Mouse (Mus musculus) G1E (cell line): ENCODE measurements around the gene Psd4. TPM values are rescaled to one million over a fixed set of nuclear protein-coding genes. Genes with fewer than 3 reads are reported as not detected.

ENCODE experiments used
- ATAC-seq: 2 replicates; pipeline ENCODE4 v1.8.0; 2016; ENCODE audit warnings: mild to moderate bottlenecking; ENCODE audit not compliant: insufficient number of reproducible peaks, poor library complexity, low FRiP score, severe bottlenecking; ENCODE audit errors: extremely low read depth
- DNase-seq: peaks from one replicate; pipeline ENCODE4 v3.0.0; 2012; ENCODE audit warnings: low spot score
- H3K27me3 ChIP-seq: 2 replicates; pipeline ENCODE4 v1.6.1; 2012; ENCODE audit warnings: mild to moderate bottlenecking, low read length, inconsistent platforms; ENCODE audit not compliant: insufficient read depth
- H3K36me3 ChIP-seq: replicated peaks from 2 replicates; pipeline ENCODE3; 2012; ENCODE audit warnings: mild to moderate bottlenecking, inconsistent platforms
- H3K4me1 ChIP-seq: 2 replicates; pipeline ENCODE4 v1.6.1; 2012; ENCODE audit warnings: low read depth, low read length, inconsistent platforms, mixed read lengths; ENCODE audit not compliant: insufficient read depth
- H3K4me3 ChIP-seq: 2 replicates; pipeline ENCODE4 v1.5.1; 2012; ENCODE audit warnings: low read depth, mild to moderate bottlenecking, inconsistent platforms, low read length, moderate library complexity, mixed read lengths
- H3K9me3 ChIP-seq: replicated peaks from 2 replicates; pipeline ENCODE4 v1.6.1; 2012; ENCODE audit warnings: inconsistent platforms
- CTCF ChIP-seq: IDR thresholded peaks from 2 replicates; pipeline ENCODE4 v1.5.1; 2012; ENCODE audit warnings: low read depth, low read length, inconsistent platforms, mixed read lengths
- GATA1 ChIP-seq: IDR thresholded peaks from 2 replicates; pipeline ENCODE4 v1.6.1; 2012; ENCODE audit warnings: borderline replicate concordance, low read length, inconsistent platforms, mixed read lengths
- GATA2 ChIP-seq: IDR thresholded peaks from 2 replicates; pipeline ENCODE4 v1.6.1; 2012; ENCODE audit warnings: low read depth, low read length, inconsistent platforms, borderline replicate concordance
- POLR2AphosphoS5 ChIP-seq: IDR thresholded peaks from 2 replicates; pipeline ENCODE4 v1.6.1; 2012; ENCODE audit warnings: low read depth, low read length, inconsistent platforms; ENCODE audit not compliant: insufficient replicate concordance
- TAL1 ChIP-seq: conservative IDR thresholded peaks from 2 replicates; pipeline ENCODE4 v1.6.1; 2012; ENCODE audit warnings: low read depth, low read length, inconsistent platforms, mixed read lengths
- polyA plus RNA-seq: library from polyadenylated mRNA; stranded (reverse); fragments of >175 nt; gene quantifications from 2 replicates; pipeline ENCODE4 v1.2.3, GENCODE M21; 2012
- total RNA-seq, 2 experiments: library from RNA; stranded (forward) in 1 of 2; stranded (reverse) in 1 of 2; fragments of 200-1000 nt in 1 of 2; fragments of >200 nt in 1 of 2; fragmentation: Nextera tagmentation in 1 of 2; gene quantifications; 2 replicates each; pipeline ENCODE4 v1.2.3; 2014 to 2017

Psd4 gene
- total RNA-seq (2014; fragmentation: Nextera tagmentation) (0.38 TPM in 1 of 2 replicates, not detected in the other), total RNA-seq (2017) (0.11 and 0.41 TPM in 2 replicates), polyA plus RNA-seq (0.06 and 0.11 TPM in 2 replicates)

DNA sequence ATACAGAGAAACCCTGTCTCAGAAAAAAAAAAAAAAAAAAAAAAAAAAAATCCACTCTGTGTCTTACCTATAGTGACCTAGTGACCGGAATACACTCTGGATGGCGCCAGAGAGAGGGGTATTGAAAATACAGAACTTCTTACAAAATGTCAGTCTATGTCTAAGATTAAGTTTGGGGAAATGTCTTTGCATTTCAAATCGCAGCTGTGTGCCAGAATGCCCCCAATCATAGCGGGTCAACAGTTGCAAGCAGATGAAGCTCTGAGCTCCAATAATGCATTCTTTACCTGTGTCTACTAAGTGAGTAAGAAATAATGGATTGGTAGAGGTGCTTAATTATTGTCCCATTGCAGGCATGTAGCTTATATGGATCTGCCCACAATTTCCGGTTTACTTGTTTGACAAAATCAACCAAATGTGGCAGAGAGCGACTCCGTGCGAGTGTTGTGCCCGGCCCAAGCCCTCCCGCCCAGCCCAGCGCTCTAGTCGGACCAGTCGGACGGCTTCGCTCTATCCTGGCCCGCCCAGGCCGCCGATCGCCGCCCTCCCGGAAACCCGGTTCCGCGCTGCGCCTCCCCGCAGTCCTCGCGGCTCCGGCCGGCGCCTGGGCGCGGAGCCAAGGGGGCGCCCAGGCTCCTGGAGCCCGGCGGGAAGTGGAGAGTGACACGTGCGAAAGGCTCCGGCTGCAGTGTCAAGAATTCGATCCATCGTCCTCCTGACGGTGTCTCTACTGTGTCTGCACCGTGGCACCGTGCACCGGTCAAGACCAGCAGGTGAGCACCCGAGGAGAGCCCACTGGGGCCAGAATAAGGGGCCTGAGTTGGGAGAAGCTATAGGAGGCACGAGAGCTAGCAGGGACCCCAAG, at the start of gene Psd4:
TSS of gene Psd4 (plus strand) at position 551 of the 865 bp plus-strand sequence.
- TF ChIP-seq GATA2 (no peak), POLR2AphosphoS5 (no peak), TAL1 (no peak), GATA1 (no peak), CTCF (no peak)
- no peak for DNase-seq
- Histone ChIP-seq H3K4me1 (no peaks in the 10 kb centered on the region), H3K36me3 (no peaks in the 10 kb centered on the region), H3K9me3 (no peaks in the 10 kb centered on the region), H3K4me3 (no peak within 1 kb of the TSS), H3K27me3 (no peaks in the 10 kb centered on the region)
- ATAC-seq: no peak

DNA sequence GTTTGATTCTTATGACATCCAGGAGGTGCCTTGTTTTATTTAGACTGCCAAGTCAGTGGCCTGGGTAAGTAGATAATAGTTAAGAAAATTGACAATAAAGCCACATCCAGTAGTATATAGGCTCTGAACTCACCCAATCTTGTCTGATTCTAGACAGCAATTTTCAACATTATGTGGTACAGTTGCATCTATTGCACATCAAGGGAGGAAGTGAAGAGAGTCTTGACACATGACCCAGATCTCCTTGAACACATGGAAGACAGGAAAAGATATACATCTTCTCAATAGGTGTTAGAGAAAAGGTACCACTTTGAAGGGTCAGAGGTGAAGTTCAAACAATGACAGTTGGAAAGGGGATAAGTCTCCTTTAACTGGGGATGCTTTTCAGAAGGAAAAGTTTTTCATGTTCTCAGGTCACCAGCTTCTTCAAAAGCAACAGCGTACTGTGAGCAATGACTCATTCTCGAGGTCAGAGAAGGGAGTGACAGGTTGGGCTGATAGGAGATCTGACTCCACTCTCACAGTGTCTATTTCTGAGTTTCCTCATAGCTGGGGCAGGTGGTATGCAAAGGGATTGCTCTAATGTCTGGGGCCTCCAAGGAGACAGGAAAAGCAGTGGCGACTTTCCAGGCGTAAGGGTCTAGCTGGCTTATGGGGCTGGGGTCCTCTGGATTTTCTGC, 49.3 kb upstream of the Psd4 start:
- H3K27me3 ChIP-seq: no peaks in the 10 kb centered on the region
- no peaks in the 10 kb centered on the region for H3K4me1 ChIP-seq
- no peak overlapping the region for H3K4me3 ChIP-seq
- no peak for TF ChIP-seq TAL1
- no peak for TF ChIP-seq POLR2AphosphoS5
- no peak for TF ChIP-seq GATA2
- no peak for TF ChIP-seq CTCF
- TF ChIP-seq GATA1: no peak
- ATAC-seq (no peak), DNase-seq (no peak)
- H3K36me3 ChIP-seq: no peaks in the 10 kb centered on the region
- no peaks in the 10 kb centered on the region for H3K9me3 ChIP-seq

DNA sequence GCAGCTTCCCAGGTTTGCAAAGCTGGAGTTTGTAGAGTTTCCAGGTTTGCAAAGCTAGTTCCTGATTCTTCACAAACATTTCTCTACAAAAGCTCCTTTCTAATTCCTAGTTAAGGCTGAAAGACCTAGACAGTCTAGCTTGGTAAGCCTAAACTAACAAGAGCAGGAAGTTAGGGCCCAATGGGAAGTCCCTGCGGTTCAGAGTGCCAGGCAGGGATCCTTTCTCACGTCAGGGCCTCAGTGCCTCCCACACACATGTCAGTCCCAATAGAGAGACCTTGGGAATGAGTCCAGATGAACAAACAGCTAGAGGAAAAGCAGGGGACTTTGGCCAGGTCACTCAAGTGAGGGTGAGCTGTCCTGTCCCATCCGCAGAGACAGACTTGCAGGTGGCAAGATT, 32.0 kb upstream of the Psd4 start:
- H3K4me1 ChIP-seq: no peaks in the 10 kb centered on the region
- ATAC-seq: no peak
- no peak overlapping the region for H3K4me3 ChIP-seq
- no peaks in the 10 kb centered on the region for H3K27me3 ChIP-seq
- no peaks in the 10 kb centered on the region for H3K9me3 ChIP-seq
- no peak for DNase-seq
- TF ChIP-seq CTCF (no peak), GATA2 (no peak), TAL1 (no peak), POLR2AphosphoS5 (no peak), GATA1 (no peak)
- H3K36me3 ChIP-seq: no peaks in the 10 kb centered on the region

DNA sequence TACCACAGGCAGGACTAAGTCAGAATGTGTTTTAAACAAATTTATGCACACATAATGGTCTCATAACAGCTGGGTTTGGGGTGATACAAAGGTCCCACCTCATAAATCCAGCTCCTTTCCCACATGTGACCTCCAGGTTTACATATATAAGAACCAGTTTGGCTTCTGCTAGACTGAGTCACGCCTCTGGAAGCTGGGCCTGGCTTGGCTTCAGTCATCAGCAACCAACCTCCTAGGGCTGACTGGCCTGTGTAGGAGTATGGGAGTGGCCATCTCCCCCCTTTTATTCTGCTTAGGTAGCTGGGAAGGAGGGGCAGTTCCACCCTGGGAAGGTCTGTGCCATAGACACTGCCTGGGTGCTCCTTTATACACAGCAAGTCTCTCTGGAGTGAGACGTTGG, 30.8 kb upstream of the Psd4 start, which contains the start of gene Il1rn:
TSS of gene Il1rn (plus strand) at position 309 of the 400 bp plus-strand sequence.
- DNase-seq (no peak), ATAC-seq (no peak)
- H3K27me3 ChIP-seq: no peaks in the 10 kb centered on the region
- H3K4me1 ChIP-seq: no peaks in the 10 kb centered on the region
- TF ChIP-seq TAL1 (no peak), GATA1 (no peak), CTCF (no peak)
- H3K4me3 ChIP-seq: no peak within 1 kb of the TSS
- no peaks in the 10 kb centered on the region for H3K36me3 ChIP-seq
- no peaks in the 10 kb centered on the region for H3K9me3 ChIP-seq

- no peaks in the 10 kb centered on the region for H3K9me3 ChIP-seq
- TF ChIP-seq CTCF (no peak), GATA2 (no peak), GATA1 (no peak), TAL1 (no peak)
- H3K36me3 ChIP-seq: no peaks in the 10 kb centered on the region
- no peaks in the 10 kb centered on the region for H3K4me1 ChIP-seq
- no peaks in the 10 kb centered on the region for H3K27me3 ChIP-seq
- no peak overlapping the region for H3K4me3 ChIP-seq
- ATAC-seq (no peak), DNase-seq (no peak)
These were observed 25.9 kb upstream of the Psd4 start for GRCm38 (mm10) chr2:24341395-24341885.

GRCm38 (mm10) chr2:24344619-24345018, 22.8 kb upstream of the Psd4 start:
- H3K27me3 ChIP-seq: no peaks in the 10 kb centered on the region
- H3K4me3 ChIP-seq: no peak overlapping the region
- H3K36me3 ChIP-seq: no peaks in the 10 kb centered on the region
- no peak for TF ChIP-seq POLR2AphosphoS5
- TF ChIP-seq TAL1: no peak
- TF ChIP-seq GATA1: no peak
- TF ChIP-seq CTCF: no peak
- TF ChIP-seq GATA2: no peak
- no peaks in the 10 kb centered on the region for H3K4me1 ChIP-seq
- no peak for DNase-seq
- no peaks in the 10 kb centered on the region for H3K9me3 ChIP-seq
- no peak for ATAC-seq
